Mouse (Mus musculus) E14TG2a.4 (cell line): ENCODE data around the gene Zfyve9.

Experiments used
- CTCF ChIP-seq: conservative IDR thresholded peaks from 2 replicates; pipeline ENCODE4 v1.5.1; 2014; ENCODE audit warnings: low read length
- NANOG ChIP-seq: IDR thresholded peaks from 2 replicates; pipeline ENCODE4 v1.6.1; 2014; ENCODE audit warnings: borderline replicate concordance, low read length, mixed read lengths
- POU5F1 ChIP-seq: IDR thresholded peaks from 2 replicates; pipeline ENCODE4 v1.6.1; 2014; ENCODE audit warnings: low read length, borderline replicate concordance

DNA sequence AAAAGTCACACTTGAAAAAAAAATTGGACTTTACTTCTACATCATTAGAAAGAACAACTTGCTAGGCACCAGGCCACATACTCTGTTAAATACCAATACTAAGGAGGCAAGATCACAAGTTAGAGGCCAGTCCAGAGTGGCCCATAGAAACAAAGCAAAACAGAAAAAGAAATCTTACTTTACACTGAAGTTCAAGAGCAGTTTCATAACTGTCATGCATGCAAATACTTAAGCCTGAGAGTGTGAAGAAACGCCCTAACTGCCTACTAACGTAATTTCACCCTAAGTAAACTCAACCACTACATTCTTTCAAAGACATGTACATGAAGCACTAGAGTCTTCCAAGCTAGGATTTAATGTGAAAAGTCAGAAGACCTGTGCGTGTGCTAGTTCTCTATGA, 45.1 kb upstream of the Zfyve9 start:
- TF ChIP-seq CTCF (no peak), NANOG (no peak), POU5F1 (no peak)
